Mouse (Mus musculus): ENCODE measurements around the gene Tmc3.

Gene Tmc3

GRCm38 (mm10) chr7:83637781-83638583, 53.3 kb downstream of the Tmc3 start:
- DNase-seq (ENCODE audit: low read depth, low spot score), result no peak

DNA sequence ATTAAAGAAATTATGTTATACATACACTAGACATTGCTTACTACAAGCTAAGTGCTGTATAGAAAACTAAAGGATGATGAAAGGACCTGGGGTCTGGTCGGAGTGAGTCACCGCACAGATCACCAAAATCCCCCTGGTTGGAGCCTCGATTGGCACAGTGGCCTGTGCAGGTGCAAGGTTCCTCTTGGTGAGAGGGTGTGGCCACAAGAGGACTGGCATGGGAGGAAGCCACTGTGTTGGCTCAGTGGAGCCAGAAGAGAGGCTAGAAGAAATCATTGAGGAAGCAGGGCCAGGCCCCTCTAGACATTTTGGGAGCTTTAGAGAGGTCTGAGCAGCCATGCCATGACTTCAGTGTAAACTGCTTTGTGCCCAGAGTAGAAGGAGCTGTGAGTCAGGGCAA, 54.4 kb downstream of the Tmc3 start:
- DNase-seq (ENCODE audit: low read depth, low spot score), result no peak

- no peak for DNase-seq (ENCODE audit: low read depth, low spot score)
Observed at GRCm38 (mm10) chr7:83640581-83640980, 55.9 kb downstream of the Tmc3 start.

- DNase-seq (ENCODE audit: low read depth, low spot score), result no peak
Observed at GRCm38 (mm10) chr7:83641163-83641562, 56.4 kb downstream of the Tmc3 start.

DNA sequence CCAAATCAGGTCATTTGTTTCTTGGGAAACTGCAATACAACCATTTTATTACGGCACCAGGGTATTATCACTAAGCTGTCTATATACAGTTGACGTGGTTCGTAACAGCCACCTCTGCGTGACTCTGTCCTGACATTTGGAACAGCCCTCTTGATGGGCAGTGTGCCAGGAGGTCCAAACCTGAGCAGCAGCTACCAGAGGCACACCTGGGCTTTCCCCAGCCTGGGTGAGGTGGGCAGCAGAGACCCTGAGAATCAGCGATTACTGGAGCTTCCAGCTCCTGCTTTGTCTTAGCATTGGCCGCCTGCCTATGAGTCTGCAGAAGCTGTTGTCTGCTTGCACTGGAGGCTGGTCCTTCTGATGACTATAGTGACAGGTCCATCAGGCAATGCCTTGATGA, 58.9 kb downstream of the Tmc3 start:
- no peak for DNase-seq (ENCODE audit: low read depth, low spot score)

DNA sequence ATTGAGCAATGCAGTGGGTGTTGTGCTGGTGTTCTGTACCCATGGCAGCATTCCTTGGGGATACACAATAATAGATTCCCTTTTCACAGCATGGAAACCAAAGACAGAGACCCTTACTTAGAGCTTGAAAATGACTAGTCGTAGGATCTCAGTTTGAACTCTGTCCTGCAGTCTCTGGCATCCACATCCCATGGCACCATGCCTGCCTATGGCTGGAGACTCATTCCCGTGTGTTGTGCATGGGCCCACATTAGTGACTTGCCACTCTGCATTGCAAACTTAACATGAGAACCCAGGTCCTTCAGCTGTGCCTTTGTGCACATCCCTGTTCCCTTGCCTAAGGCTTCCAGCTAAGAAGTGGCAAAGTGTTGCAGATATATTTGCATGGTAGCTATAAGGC, 60.0 kb downstream of the Tmc3 start:
- no peak for DNase-seq (ENCODE audit: low read depth, low spot score)

DNA sequence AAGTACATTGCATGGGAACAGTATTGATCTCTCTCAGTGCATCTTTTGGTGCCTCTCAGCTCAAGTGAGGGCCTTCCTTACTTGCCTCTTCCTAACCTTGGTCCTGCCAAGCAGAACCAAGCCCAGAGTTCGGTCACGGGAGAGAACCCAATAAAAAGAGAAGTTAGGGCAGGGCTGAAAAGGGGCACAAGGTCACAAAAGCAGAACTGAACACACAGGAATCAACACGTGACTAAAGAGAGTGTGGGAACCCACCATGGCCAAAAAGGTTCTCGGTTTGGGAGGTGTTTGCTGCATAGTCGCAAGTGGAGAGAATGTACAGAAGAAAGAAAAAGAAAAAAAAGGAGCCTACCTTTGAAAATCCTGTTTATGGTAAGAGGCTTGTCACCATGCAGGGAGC, 60.7 kb downstream of the Tmc3 start:
- no peak for DNase-seq (ENCODE audit: low read depth, low spot score)

DNA sequence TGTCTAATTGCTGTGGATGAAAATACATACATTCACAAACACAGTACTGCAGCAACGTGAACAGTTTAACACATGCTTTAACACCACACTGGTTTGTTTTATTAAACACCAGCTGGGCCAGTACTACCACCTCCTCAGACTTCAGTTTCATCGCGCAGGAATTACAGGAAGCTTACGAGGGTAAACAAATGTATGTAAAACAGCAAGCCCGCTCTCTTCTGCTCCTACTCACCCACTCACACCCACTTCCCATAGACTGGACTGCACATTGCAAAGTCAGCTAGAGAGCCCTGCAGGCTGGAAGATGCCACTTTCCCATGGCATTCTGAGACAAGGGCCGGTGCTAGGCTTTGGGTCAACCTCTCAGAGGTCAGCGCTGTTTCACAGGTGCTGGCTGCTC, 64.1 kb downstream of the Tmc3 start:
- DNase-seq (ENCODE audit: low read depth, low spot score), result no peak

- no peak for DNase-seq (ENCODE audit: low read depth, low spot score)
Observed at GRCm38 (mm10) chr7:83650638-83651037, 65.9 kb downstream of the Tmc3 start.

DNA sequence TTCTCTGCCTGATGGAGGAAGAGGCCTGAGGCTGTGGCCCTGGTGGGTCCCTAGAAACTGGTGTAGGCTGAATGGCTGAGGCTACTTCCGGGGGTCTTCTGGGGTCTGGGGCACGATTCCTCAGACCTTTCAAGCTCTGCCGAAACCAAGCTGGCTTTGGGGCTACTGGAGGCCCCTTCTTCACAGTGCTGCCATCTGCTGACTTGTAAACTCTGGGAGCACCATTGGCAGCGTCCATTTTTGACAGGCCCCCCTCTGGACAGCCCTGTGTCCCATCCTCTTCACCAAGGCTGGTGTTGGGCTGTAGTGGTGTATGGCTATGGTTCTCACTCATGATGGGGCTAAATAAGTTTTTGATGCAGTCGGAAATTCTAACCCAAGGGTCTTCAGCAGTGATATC, 67.8 kb downstream of the Tmc3 start:
- no peak for DNase-seq (ENCODE audit: low read depth, low spot score)

- no peak for DNase-seq (ENCODE audit: low read depth, low spot score)
Observed at GRCm38 (mm10) chr7:83653605-83654051, 68.9 kb downstream of the Tmc3 start.

- DNase-seq (ENCODE audit: low read depth, low spot score), result no peak
Observed at GRCm38 (mm10) chr7:83654196-83654595, 69.5 kb downstream of the Tmc3 start.

DNA sequence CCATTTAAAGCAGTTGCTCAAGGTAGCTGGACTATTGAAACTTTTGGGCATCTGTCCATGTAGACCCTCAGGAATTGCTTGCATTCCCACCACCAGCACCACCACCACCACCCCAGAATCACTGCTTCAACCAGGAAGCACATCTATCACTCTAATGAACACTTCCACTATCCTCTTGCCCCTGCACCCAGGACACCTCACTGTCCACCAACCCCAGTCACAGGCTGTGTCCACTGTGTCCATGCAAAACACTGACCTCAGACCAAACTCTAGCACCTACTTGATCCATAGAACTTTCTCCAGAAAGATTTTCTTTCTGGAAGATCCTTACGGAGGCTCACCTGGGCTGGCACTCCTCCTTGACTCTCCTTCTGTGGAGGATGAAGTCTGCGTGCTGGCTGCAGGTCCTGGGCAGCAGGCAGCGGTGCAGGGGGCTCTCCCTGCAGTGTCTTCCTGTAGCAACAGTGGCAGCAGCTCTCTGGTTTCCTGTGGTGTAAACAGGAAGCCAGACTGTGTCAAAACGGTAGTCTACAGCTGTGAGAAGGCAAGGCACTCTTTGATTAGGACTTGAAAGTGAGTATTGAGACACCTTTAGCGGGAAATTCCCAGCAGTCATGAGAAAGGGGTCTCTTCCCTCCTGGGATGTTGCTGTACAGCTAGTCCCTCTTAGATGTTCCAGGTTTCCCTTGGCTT, 70.4 kb downstream of the Tmc3 start:
- DNase-seq (ENCODE audit: low read depth, low spot score), result no peak

DNA sequence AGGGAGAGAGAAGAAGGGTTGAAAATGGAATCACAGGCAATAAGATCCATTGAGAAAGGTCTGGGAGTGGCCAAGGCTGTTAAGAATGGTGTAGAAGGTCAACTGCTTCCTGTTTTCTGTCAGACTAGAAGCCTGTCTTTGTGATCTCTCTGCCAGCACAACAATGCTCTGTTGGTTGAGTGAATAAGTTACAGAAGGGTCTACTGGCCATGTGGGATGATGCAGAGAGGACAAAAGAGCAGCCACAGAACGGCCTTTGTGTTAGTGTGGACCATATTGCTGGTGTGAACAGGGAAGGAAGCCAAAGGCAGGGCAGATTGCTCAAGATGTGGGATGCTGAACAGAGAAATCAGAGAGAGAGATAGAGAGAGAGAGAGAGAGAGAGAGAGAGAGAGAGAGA, 74.0 kb downstream of the Tmc3 start:
- DNase-seq (ENCODE audit: low read depth, low spot score), result no peak

GRCm38 (mm10) chr7:83659159-83660065, 74.7 kb downstream of the Tmc3 start:
- DNase-seq (ENCODE audit: low read depth, low spot score), result no peak

- no peak for DNase-seq (ENCODE audit: low read depth, low spot score)
Observed at GRCm38 (mm10) chr7:83660273-83660691, 75.6 kb downstream of the Tmc3 start.

DNA sequence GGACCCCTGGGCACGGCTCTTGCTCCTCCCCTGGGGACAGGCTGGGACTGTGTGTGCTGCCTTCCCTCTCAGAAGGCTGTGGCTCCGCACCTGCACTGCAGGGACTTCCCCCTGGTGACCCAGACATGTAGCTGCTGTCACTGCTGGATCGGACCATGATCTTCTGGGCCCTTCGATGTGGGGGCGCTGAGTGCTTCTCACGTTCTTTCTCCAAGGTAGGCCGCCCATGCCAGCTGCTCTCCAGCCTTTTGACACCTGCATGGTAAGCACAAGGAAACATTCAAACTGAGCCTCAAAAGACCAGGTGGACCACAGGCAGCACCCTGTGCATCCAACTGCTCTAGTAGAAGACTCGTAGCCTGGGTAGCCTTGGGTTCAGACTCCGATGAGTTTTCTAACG, 76.3 kb downstream of the Tmc3 start:
- DNase-seq (ENCODE audit: low read depth, low spot score), result no peak

DNA sequence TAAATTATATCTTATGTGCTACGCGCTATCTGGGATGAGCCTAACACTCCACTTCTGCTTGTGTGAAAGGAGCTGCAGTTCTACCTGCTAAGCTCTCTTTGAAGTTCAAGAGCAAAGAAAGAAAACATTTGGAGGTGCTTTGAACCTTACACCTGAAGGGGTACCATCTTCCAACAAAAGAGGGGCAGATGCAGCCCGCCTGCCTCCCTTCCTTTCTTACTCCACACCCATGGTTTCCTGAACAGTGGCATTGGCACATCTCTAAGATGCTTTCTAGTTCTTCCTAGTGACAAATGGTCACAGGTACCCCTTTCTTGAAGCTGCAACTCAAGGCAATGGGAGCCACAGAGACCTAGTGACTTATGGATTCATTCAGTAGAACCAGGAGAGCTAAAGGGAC, 77.0 kb downstream of the Tmc3 start:
- no peak for DNase-seq (ENCODE audit: low read depth, low spot score)

DNA sequence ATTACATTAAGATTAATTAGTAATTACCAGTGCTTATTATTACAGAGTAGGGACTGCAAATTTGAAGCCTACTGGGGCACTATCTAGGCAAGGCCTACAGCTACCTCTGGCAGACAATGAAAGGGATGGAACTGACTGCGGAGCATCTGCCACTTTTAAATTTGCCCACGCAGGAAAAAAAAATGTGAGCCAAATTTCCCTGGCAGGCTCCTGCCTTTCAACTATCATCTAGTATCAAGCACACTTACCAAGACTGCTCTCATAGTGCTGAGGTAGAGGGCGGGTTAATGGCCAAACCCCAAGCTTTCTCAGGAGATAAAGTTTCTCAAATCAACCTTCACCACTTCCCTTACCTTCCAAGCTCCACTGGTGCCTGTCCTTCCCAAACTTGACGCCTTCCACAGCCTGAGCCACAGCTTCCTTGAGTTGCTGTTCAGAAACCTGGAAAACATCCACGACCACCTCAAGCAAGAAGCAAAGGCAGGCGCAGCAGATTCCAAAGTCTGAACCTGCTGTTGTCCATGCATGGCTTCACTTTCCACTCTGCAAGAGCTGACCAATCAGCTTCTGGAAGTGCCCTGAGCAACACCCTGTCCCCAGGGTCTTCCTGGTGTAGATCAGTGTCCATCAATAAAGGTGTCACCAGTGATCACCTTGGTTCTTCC, 78.1 kb downstream of the Tmc3 start:
- DNase-seq (ENCODE audit: low read depth, low spot score), result peak; percentile 64

DNA sequence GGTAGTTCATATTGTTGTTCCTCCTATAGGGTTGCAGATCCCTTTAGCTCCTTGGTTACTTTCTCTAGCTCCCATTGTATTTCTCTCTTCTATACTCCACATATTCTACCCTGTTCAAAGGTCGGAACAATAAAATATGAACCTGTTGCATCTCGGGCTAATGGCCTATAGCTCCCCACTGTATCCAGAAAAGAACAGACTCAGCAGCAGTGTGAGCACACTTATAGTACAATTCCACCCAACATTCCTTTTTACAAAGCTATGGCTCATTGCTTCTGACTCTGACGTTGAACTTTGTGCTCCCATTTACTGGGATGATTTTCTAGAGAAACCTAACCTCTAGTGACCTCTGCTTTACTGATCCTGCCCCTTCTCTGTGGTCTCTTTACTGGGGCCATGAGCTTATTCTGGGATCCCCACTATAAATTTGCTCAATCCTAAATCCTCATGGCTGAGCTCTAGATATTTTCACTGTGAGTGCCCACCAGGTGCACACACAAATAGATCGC, 81.4 kb downstream of the Tmc3 start:
- no peak for DNase-seq (ENCODE audit: low read depth, low spot score)

DNA sequence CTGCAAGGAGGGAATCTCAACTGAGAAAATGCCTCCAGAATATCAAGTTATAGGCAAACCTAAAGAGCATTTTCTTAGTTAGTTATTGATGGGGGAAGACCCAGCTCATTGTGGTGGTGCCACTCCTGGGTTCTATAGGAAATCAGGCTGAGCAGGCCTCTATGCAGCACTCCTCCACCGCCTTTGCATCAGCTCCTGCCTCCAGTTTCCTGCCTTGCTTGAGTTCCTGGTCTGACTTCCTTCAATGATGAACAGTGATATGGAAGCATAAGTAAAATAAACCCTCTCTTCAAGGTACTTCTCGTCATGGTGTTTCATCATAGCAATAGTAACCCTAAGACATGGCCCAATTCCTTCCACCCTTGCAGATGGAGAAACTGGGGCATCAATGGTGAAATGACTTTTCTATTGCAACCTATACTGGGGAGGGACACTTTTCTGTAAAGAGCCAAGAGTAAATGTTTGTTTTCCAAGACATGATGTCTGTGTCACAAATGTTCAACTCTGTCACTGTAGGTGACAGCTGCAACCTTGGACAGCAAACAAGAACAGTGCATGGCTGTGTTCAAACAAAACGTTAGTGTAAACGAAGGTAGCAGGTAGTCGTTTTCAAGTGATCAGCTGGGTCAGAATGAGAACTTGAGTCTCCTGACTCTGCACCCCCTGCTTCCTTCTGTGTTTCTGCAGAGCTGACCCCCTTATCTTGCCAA, 83.4 kb downstream of the Tmc3 start:
- no peak for DNase-seq (ENCODE audit: low read depth, low spot score)
